17 mouse cellular contexts compared by ENCODE assay signal in the genomic region with DNA sequence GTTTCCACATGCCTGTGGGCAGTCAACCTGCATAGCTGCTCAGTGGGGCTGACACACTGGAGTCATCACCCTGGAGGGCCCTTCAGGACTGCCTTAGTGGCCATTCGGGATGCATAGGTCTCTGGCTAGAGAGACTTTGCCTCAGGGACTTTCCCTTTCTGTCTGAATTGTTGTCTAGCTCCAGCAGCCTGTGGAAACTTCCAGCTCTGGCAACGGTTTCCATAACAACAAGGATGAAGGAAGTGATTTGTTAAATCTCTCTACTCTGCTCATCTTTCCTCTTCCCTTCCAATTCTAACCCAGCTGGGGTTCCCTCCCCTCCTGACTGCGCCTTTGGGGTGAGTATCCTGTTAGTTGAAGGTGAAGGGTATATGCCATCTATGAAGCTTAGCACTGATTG. TPM values are rescaled to one million over a fixed set of nuclear protein-coding genes. Genes with fewer than 3 reads are reported as not detected.
DNase-seq lines count a peak whose midpoint lies in the region; ATAC-seq lines count a peak whose summit lies in the region.
"Had no signal": no experiment of that assay in that cellular context is flagged by ENCODE, and none has a peak within 500 bp of the region (broad histone marks: within the 10 kb centered on the region; RNA-seq: fewer than 3 reads in every experiment).

No protein-coding gene starts in this region.

- 0 out of 2 replicates have a peak, but pooled peaks have one; percentile 24 for ATAC-seq in heart, embryonic 15.5 days (replicated peaks; ENCODE audit: insufficient number of reproducible peaks, insufficient read depth, low FRiP score, low read depth)
- ATAC-seq in midbrain, embryonic 11.5 days (ENCODE audit: low FRiP score), result no peak
- ATAC-seq in midbrain, embryonic 13.5 days, result no peak
- peak; percentile 20; the same call in 1 of the 2 replicates for ATAC-seq in midbrain, embryonic 15.5 days (replicated peaks)
- ATAC-seq: intestine, embryonic 16.5 days had no signal

- no peak for DNase-seq in heart, postnatal 25 days (ENCODE audit: low spot score)
- peak; percentile 10 for DNase-seq in midbrain, embryonic 11.5 days (ENCODE audit: low spot score, missing footprints)
- DNase-seq in R1 (ENCODE audit: low read depth, low spot score), result peak; percentile 24
- DNase-seq in cerebellum, postnatal 14 days, result no peak
- DNase-seq in testis, postnatal 10 days (ENCODE audit: low spot score), result no peak
- DNase-seq: adrenal gland, adult 2 months; heart, postnatal 4 days; kidney, postnatal 10 days had no signal

- H3K27ac ChIP-seq in heart, embryonic 15.5 days, result no peak overlapping the region
- H3K27ac ChIP-seq in midbrain, embryonic 11.5 days (ENCODE audit: low read depth, low read length), result no peak overlapping the region
- H3K27ac ChIP-seq in midbrain, embryonic 13.5 days, result no peak overlapping the region
- H3K27ac ChIP-seq in midbrain, embryonic 15.5 days, result peak overlapping the region; percentile 11
- H3K27ac ChIP-seq: limb, embryonic 15.5 days; stomach, postnatal 0 days had no signal

- no peaks in the 10 kb centered on the region for H3K36me3 ChIP-seq in heart, embryonic 15.5 days
- H3K36me3 ChIP-seq in midbrain, embryonic 11.5 days (ENCODE audit: control insufficient read depth, insufficient read depth, low read length), result no peaks in the 10 kb centered on the region
- no peaks in the 10 kb centered on the region for H3K36me3 ChIP-seq in midbrain, embryonic 13.5 days
- no peaks in the 10 kb centered on the region for H3K36me3 ChIP-seq in midbrain, embryonic 15.5 days (replicated peaks)
- H3K36me3 ChIP-seq: limb, embryonic 15.5 days had no signal

- H3K4me1 ChIP-seq in heart, embryonic 15.5 days (replicated peaks), result peaks cover 23% of the 10 kb centered on the region
- H3K4me1 ChIP-seq in midbrain, embryonic 11.5 days (ENCODE audit: control insufficient read depth, insufficient read depth, low read length), result peaks cover under 1% of the 10 kb centered on the region; the same call in 1 of the 2 replicates
- peaks cover 3% of the 10 kb centered on the region; the same call in 1 of the 2 replicates for H3K4me1 ChIP-seq in midbrain, embryonic 13.5 days (replicated peaks)
- H3K4me1 ChIP-seq in midbrain, embryonic 15.5 days, result peaks cover 11% of the 10 kb centered on the region; the same call in 1 of the 2 replicates

- 53% methylated on average over 3 of the region's 3 CpGs for WGBS in heart, embryonic 15.5 days
- WGBS in midbrain, embryonic 11.5 days, result 67% methylated on average over 3 of the region's 3 CpGs
- 67% methylated on average over 3 of the region's 3 CpGs for WGBS in midbrain, embryonic 13.5 days
- WGBS in midbrain, embryonic 15.5 days, result 53% methylated on average over 3 of the region's 3 CpGs

- H3K9ac ChIP-seq in heart, embryonic 15.5 days, result no peak overlapping the region
- H3K9ac ChIP-seq in midbrain, embryonic 11.5 days (ENCODE audit: low read length), result no peak overlapping the region
- H3K9ac ChIP-seq in midbrain, embryonic 13.5 days (replicated peaks), result no peak overlapping the region
- H3K9ac ChIP-seq in midbrain, embryonic 15.5 days, result no peak overlapping the region
- H3K9ac ChIP-seq: limb, embryonic 15.5 days had no signal

- peaks cover 41% of the 10 kb centered on the region for H3K27me3 ChIP-seq in heart, embryonic 15.5 days
- peaks cover 9% of the 10 kb centered on the region for H3K27me3 ChIP-seq in midbrain, embryonic 11.5 days (ENCODE audit: control insufficient read depth, insufficient read depth, low read length)
- H3K27me3 ChIP-seq in midbrain, embryonic 13.5 days, result peaks cover 23% of the 10 kb centered on the region
- H3K27me3 ChIP-seq in midbrain, embryonic 15.5 days (replicated peaks), result peaks cover 19% of the 10 kb centered on the region

- no peak overlapping the region for H3K4me3 ChIP-seq in heart, embryonic 15.5 days
- no peak overlapping the region for H3K4me3 ChIP-seq in midbrain, embryonic 11.5 days (ENCODE audit: low read depth, low read length)
- H3K4me3 ChIP-seq in midbrain, embryonic 13.5 days (replicated peaks), result no peak overlapping the region
- no peak overlapping the region for H3K4me3 ChIP-seq in midbrain, embryonic 15.5 days
- H3K4me3 ChIP-seq: limb, embryonic 15.5 days had no signal

- no peaks in the 10 kb centered on the region for H3K9me3 ChIP-seq in heart, embryonic 15.5 days (replicated peaks)
- H3K9me3 ChIP-seq in midbrain, embryonic 11.5 days (ENCODE audit: control insufficient read depth, low read length), result no peaks in the 10 kb centered on the region
- H3K9me3 ChIP-seq in midbrain, embryonic 13.5 days, result no peaks in the 10 kb centered on the region
- no peaks in the 10 kb centered on the region for H3K9me3 ChIP-seq in midbrain, embryonic 15.5 days
- H3K9me3 ChIP-seq: limb, embryonic 15.5 days had no signal

- intact Hi-C loops in heart, postnatal 25 days (cut with DNase I), result no loop called here

- H3K4me2 ChIP-seq in heart, embryonic 15.5 days, result no peak overlapping the region
- no peak overlapping the region for H3K4me2 ChIP-seq in midbrain, embryonic 11.5 days
- H3K4me2 ChIP-seq in midbrain, embryonic 13.5 days (replicated peaks), result no peak overlapping the region
- H3K4me2 ChIP-seq in midbrain, embryonic 15.5 days, result no peak overlapping the region
- H3K4me2 ChIP-seq: limb, embryonic 15.5 days had no signal

RNA-seq across cellular contexts. Expression of a gene that starts 3.2 kb away (rescaled TPM):
- not detected in 2 replicates for polyA plus RNA-seq in heart, embryonic 15.5 days (2015; fragmentation: Nextera tagmentation; extraction: Ambion mirVana)
- not detected for total RNA-seq in heart, postnatal 25 days (2021)
- polyA plus RNA-seq in midbrain, embryonic 11.5 days (2014; fragmentation: Nextera tagmentation; extraction: Ambion mirVana), result 0.10 and 0.11 TPM in 2 replicates
- not detected in 2 replicates for polyA plus RNA-seq in midbrain, embryonic 13.5 days (2015; fragmentation: Nextera tagmentation; extraction: Ambion mirVana)
- not detected in 2 replicates for polyA plus RNA-seq in midbrain, embryonic 15.5 days (2015; fragmentation: Nextera tagmentation; extraction: Ambion mirVana)
- total RNA-seq: adrenal gland, adult 2 months; common myeloid progenitor, adult 5-6 weeks; heart, postnatal 4 days had no signal
- polyA plus RNA-seq: adrenal gland, adult 2 months; intestine, embryonic 16.5 days; limb, embryonic 15.5 days; neural tube, embryonic 14.5 days; small intestine, adult 2 months; stomach, postnatal 0 days had no signal

RNA-seq across cellular contexts. Expression of a gene that starts 7.1 kb away (rescaled TPM):
- polyA plus RNA-seq in heart, embryonic 15.5 days (2015; fragmentation: Nextera tagmentation; extraction: Ambion mirVana), result 0.55 and 0.84 TPM in 2 replicates
- total RNA-seq in heart, postnatal 25 days (2021), result not detected
- polyA plus RNA-seq in midbrain, embryonic 11.5 days (2014; fragmentation: Nextera tagmentation; extraction: Ambion mirVana), result 1.6 and 1.9 TPM in 2 replicates
- polyA plus RNA-seq in midbrain, embryonic 13.5 days (2015; fragmentation: Nextera tagmentation; extraction: Ambion mirVana), result 1.8 and 2.3 TPM in 2 replicates
- polyA plus RNA-seq in midbrain, embryonic 15.5 days (2015; fragmentation: Nextera tagmentation; extraction: Ambion mirVana), result 2.0 and 2.2 TPM in 2 replicates
- total RNA-seq: common myeloid progenitor, adult 5-6 weeks had no signal
- polyA plus RNA-seq: small intestine, adult 2 months had no signal

RNA-seq across cellular contexts. Expression of a gene that starts 7.3 kb away (rescaled TPM):
- 90.7 and 120 TPM in 2 replicates for polyA plus RNA-seq in heart, embryonic 15.5 days (2015; fragmentation: Nextera tagmentation; extraction: Ambion mirVana)
- total RNA-seq in heart, postnatal 25 days (2021), result 10 to 100 TPM; 34.6 to 36.1 TPM
- polyA plus RNA-seq in midbrain, embryonic 11.5 days (2014; fragmentation: Nextera tagmentation; extraction: Ambion mirVana), result 240 and 252 TPM in 2 replicates
- polyA plus RNA-seq in midbrain, embryonic 13.5 days (2015; fragmentation: Nextera tagmentation; extraction: Ambion mirVana), result 176 TPM in 2 replicates
- 133 and 146 TPM in 2 replicates for polyA plus RNA-seq in midbrain, embryonic 15.5 days (2015; fragmentation: Nextera tagmentation; extraction: Ambion mirVana)

RNA-seq across cellular contexts. Expression of a gene that starts 12.6 kb away (rescaled TPM):
- polyA plus RNA-seq in heart, embryonic 15.5 days (2015; fragmentation: Nextera tagmentation; extraction: Ambion mirVana), result 0.11 and 0.44 TPM in 2 replicates
- total RNA-seq in heart, postnatal 25 days (2021), result under 1 TPM; 0.13 to 0.31 TPM
- polyA plus RNA-seq in midbrain, embryonic 11.5 days (2014; fragmentation: Nextera tagmentation; extraction: Ambion mirVana), result 0.11 TPM in 1 of 2 replicates, not detected in the other
- polyA plus RNA-seq in midbrain, embryonic 13.5 days (2015; fragmentation: Nextera tagmentation; extraction: Ambion mirVana), result not detected in 2 replicates
- polyA plus RNA-seq in midbrain, embryonic 15.5 days (2015; fragmentation: Nextera tagmentation; extraction: Ambion mirVana), result 0.14 and 0.25 TPM in 2 replicates

RNA-seq across cellular contexts. Expression of a gene that starts 36.8 kb away (rescaled TPM):
- polyA plus RNA-seq in heart, embryonic 15.5 days (2015; fragmentation: Nextera tagmentation; extraction: Ambion mirVana), result 5.2 and 7.9 TPM in 2 replicates
- under 1 TPM; 0.44 to 0.50 TPM for total RNA-seq in heart, postnatal 25 days (2021)
- 6.3 and 6.9 TPM in 2 replicates for polyA plus RNA-seq in midbrain, embryonic 11.5 days (2014; fragmentation: Nextera tagmentation; extraction: Ambion mirVana)
- polyA plus RNA-seq in midbrain, embryonic 13.5 days (2015; fragmentation: Nextera tagmentation; extraction: Ambion mirVana), result 4.3 and 4.9 TPM in 2 replicates
- 1.8 and 2.4 TPM in 2 replicates for polyA plus RNA-seq in midbrain, embryonic 15.5 days (2015; fragmentation: Nextera tagmentation; extraction: Ambion mirVana)

Comparison
In these comparisons a context has a peak if more than half of its experiments do, and no peak if none do; other contexts are left out.
1. ATAC-seq: peak in heart, embryonic 15.5 days (single experiment) and midbrain, embryonic 15.5 days (single experiment); none in midbrain, embryonic 11.5 days (single experiment) and midbrain, embryonic 13.5 days (single experiment).
2. DNase-seq: peak in midbrain, embryonic 11.5 days (single experiment) and R1 (single experiment); none in heart, postnatal 25 days (single experiment), cerebellum, postnatal 14 days (0 of 2) and testis, postnatal 10 days (single experiment).